Comparison of ENCODE assay signal across 24 mouse cellular contexts in the genomic region with DNA sequence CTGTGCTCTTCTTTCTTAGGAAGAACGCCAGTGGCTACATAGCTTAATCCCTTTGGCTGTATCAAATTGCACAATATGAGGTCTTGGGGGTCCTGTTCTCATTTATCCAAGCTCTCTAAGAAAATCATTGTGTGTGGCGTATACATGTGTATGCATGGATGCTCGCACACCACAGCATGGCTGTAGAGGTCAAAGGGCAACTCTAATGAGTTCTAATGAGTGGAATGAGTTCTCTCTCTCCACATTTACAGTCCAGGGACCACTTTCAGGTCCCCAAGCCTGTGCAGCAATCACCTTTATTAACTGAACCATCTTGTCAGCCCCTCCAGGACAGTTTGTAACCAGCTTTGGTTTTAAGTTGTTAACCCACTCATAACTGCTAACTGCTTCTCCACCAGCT.
"Had no signal": no experiment of that assay in that cellular context is flagged by ENCODE, and none has a peak within 500 bp of the region (broad histone marks: within the 10 kb centered on the region; RNA-seq: fewer than 3 reads in every experiment).

No protein-coding gene starts in this region.

- H3K4me2 ChIP-seq: heart, embryonic 12.5 days; hindbrain, embryonic 12.5 days; hindbrain, embryonic 15.5 days; kidney, embryonic 15.5 days; limb, embryonic 12.5 days had no signal

- H3K36me3 ChIP-seq: heart, embryonic 10.5 days; heart, embryonic 12.5 days; hindbrain, embryonic 10.5 days; hindbrain, embryonic 12.5 days; hindbrain, embryonic 15.5 days; kidney, embryonic 15.5 days; limb, embryonic 10.5 days; limb, embryonic 12.5 days had no signal

- DNase-seq: gastrocnemius, adult 2 months; gastrocnemius, postnatal 10 days; gastrocnemius, postnatal 25 days; heart, adult 18-20 months; heart, postnatal 10 days; heart, postnatal 4 days; kidney, adult 11 months; kidney, adult 2 months; kidney, adult 9 months; kidney, postnatal 14 days; kidney, postnatal 36 days; liver had no signal

- H3K4me3 ChIP-seq: gastrocnemius, adult 2 months; heart, embryonic 10.5 days; heart, embryonic 12.5 days; hindbrain, embryonic 10.5 days; hindbrain, embryonic 12.5 days; hindbrain, embryonic 15.5 days; kidney, embryonic 15.5 days; left cerebral cortex, adult 2 months; limb, embryonic 10.5 days; limb, embryonic 12.5 days had no signal

- H3K9me3 ChIP-seq: heart, embryonic 10.5 days; heart, embryonic 12.5 days; hindbrain, embryonic 10.5 days; hindbrain, embryonic 12.5 days; hindbrain, embryonic 15.5 days; kidney, embryonic 15.5 days; limb, embryonic 10.5 days; limb, embryonic 12.5 days had no signal

- H3K4me1 ChIP-seq: hindbrain, embryonic 12.5 days; hindbrain, embryonic 15.5 days; kidney, embryonic 15.5 days had no signal

- ATAC-seq: hindbrain, postnatal 0 days; intestine, embryonic 16.5 days had no signal

- H3K27me3 ChIP-seq: heart, embryonic 12.5 days; hindbrain, embryonic 12.5 days; hindbrain, embryonic 15.5 days; kidney, embryonic 15.5 days; limb, embryonic 12.5 days had no signal

- H3K27ac ChIP-seq: gastrocnemius, adult 2 months; hindbrain, embryonic 10.5 days; hindbrain, embryonic 12.5 days; hindbrain, embryonic 15.5 days; hindbrain, postnatal 0 days; kidney, embryonic 15.5 days; kidney, postnatal 0 days; left cerebral cortex, adult 2 months; limb, embryonic 10.5 days; limb, embryonic 12.5 days had no signal

- H3K9ac ChIP-seq: heart, embryonic 12.5 days; hindbrain, embryonic 12.5 days; hindbrain, embryonic 15.5 days; kidney, embryonic 15.5 days; limb, embryonic 12.5 days had no signal
